Mouse (Mus musculus) erythroblast, adult 5-6 weeks (primary cell): ENCODE data around the gene Wasl. TPM values are rescaled to one million over a fixed set of nuclear protein-coding genes. Genes with fewer than 3 reads are reported as not detected.

Experiments used
- ATAC-seq: replicated peaks from 2 replicates; pipeline ENCODE4 v1.8.0; 2016; ENCODE audit warnings: moderate number of reproducible peaks, mild to moderate bottlenecking, moderate TSS enrichment, inconsistent platforms; ENCODE audit not compliant: poor library complexity, low FRiP score, severe bottlenecking
- total RNA-seq, 2 experiments: library from RNA; stranded (forward) in 1 of 2; stranded (reverse) in 1 of 2; fragments of 150-400 nt in 1 of 2; fragments of 200-764, 138-1000 nt in 1 of 2; gene quantifications; 2 replicates each; pipeline versions ENCODE4 v1.2.3 to v1.2.4; 2015 to 2017; ENCODE audit warnings: low replicate concordance in 2 of 2

The Wasl gene
- total RNA-seq, 2 experiments from 2014 or later: 13.1 to 18.8 TPM

GRCm38 (mm10) chr6:24607531-24607930 is 57.3 kb downstream of the Wasl start:
- no peak for ATAC-seq

- ATAC-seq: no peak
Observed at GRCm38 (mm10) chr6:24606512-24606911, 58.3 kb downstream of the Wasl start.

DNA sequence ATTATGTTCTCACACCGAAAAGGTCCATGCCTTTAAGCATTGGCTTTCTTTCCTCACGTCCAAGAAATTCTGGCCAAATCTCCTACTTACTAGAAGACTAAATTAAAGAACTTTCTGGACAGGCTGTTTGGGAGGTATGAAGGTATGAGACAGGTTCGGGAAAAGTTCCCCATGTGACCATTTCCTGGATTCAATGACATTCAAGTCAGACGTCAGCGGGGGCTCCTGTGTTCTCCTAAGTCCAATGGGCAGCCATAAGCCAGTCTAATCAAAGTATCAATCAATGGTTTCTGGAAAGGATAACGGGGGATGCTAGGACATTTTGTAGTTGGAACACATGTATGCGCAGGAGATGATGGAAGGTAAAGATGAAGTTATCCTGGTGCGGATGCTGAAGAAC is 59.2 kb downstream of the Wasl start:
- no peak for ATAC-seq

DNA sequence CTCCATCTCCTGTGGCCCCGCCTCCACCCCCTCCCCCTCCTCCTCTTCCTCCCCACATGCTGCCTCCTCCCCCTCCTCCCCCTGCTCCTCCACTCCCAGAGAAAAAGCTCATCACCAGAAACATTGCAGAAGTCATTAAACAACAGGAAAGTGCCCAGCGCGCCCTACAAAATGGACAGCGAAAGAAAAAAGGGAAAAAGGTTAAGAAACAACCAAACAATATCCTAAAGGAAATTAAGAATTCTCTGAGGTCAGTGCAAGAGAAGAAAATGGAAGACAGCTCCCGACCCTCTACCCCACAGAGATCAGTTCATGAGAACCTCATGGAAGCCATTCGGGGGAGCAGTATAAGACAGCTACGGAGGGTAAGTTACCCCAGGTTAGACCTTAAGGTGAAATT is 60.5 kb downstream of the Wasl start:
- ATAC-seq: no peak

DNA sequence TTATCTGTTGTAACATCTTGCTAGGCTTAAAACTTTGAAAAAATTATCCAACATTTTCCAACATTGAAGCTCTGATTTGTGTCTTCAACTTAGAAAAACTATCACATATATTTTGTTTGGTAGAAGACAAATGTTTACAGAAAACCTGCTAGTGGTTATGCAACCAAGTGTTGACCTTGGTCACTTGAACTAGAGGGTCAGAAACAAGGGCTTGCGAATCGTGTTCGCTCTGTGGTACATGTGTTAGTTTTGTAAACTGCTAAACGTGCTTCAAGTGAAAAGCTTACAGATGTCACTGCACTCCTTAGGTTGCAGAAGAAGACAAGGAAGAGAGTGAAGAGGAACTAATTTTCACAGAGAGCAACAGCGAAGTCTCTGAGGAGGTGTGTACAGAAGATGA is 61.8 kb downstream of the Wasl start:
- no peak for ATAC-seq

DNA sequence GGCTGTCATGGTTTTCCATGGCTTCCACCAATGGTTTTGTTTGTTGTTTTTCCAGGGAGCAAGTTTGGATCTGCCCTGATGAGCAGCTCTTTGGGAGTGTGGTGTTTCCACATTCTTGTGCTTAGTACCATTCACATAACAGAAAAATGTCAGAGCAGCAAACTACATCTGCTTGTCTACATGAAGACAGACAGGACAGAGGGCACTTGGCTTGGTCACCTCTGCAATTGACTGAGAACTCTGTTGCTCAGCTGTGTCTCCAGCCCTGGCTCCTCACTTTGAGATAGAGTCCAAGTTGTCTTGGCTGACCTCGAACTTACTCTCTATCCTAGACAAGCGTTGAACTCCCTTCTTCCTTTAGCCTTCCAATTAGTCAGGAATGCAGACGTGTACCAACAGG is 62.5 kb downstream of the Wasl start:
- ATAC-seq: no peak

- ATAC-seq: no peak
Observed at GRCm38 (mm10) chr6:24601668-24602067, 63.1 kb downstream of the Wasl start.

DNA sequence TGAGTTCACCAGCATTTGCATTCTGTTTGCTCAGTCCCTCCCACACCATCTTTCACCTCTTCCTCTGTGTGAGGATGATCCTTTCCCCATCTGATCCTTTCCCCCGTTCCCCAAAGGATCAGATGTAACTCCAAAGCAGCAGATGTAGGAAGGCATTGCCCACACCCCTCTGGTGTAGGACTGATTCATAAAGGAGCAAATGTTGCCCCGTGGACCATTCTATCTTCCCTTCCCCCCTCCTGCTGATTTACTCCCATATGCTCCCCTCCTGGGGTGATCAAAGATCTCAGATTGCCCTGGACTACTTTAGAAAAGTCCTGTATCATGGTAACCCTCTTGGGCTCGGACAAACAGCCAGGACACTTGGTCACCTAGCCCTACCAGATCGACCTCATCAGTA is 64.1 kb downstream of the Wasl start:
- no peak for ATAC-seq

DNA sequence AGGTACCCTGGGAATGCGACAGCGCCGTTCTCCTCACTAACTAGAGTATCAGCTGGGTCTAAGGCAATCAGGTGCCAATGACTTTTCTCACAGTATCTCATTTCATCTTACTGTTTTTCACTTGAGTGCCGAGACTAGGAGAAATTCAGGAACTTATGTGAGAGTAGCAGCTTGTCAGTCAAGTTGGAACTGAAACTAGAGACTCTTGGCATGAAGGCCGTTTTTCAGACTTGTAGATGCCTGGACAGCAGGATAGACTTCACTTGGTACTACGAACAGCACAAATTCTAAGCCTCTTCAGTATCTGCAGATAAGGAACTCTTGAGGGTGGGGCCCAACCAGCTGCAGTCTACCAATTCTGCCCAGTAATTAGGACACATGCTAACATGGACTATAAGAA is 64.7 kb downstream of the Wasl start:
- ATAC-seq: no peak

DNA sequence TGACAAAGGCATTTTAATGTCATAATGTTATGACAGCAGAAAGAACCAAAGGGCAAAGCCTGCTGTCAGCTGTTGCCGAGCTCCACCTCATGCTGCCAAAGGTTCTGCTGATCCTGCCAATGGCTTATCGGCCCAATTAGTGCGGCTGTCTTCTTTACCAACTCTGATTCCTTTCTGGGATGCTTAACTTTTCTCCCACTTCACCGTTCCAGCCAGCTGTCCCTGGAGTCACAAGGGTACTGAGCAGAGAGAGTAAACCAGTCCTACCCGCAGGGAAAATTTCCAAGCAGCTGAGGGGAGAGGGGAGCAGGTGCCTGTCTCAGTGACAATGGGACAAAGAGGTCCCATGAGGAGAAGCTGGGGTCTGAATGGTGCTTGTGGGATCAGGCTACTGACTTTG is 65.2 kb downstream of the Wasl start:
- no peak for ATAC-seq

- ATAC-seq: no peak
Observed at GRCm38 (mm10) chr6:24599179-24599578, 65.6 kb downstream of the Wasl start.

DNA sequence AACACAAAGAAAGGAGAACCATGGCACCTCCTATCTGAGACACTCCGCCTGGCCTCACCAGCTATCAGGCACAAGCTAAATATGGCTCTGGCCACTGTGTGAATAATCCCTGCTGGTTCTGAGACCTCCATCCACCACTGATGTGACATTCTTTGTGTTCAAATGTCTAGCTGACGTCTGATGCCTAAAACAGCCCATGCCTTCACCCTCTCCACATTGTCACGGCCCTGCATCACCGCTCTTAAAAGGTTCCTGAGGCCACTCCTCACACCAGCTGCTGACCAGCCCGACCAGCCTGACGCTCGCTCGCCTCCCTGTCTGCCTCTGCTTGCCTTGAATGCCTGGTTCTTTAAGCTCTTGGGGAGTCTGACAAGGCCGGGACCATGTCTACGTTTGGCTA is 67.3 kb downstream of the Wasl start, which contains the start of gene Lmod2:
TSS of gene Lmod2 (plus strand) at position 263 of the 400 bp plus-strand sequence.
- ATAC-seq: no peak

GRCm38 (mm10) chr6:24591525-24592218 is 73.1 kb downstream of the Wasl start:
- no peak for ATAC-seq

GRCm38 (mm10) chr6:24590282-24590681 is 74.5 kb downstream of the Wasl start:
- ATAC-seq: no peak

DNA sequence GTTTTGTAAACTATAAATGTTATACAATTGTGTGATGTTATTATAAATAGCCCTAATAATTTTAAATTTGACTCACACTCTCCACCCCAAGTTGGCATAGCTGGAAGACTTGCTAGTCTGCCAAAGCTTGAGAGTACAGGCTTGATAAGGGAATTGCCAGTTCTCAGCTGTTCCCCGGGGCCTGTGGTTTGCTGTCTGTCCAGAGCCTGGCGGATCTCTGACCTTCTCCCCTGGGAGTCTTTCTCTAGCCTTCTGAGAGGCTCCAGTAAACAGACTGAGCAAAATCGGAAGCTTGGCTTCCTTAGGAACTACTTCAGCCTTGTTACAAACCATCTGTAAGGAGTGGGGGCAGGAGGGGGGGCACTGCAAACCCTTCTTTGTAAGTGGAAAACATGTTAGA is 77.9 kb downstream of the Wasl start:
- ATAC-seq: no peak

GRCm38 (mm10) chr6:24585431-24586310 is 79.1 kb downstream of the Wasl start:
- ATAC-seq: no peak

- no peak for ATAC-seq
Observed at GRCm38 (mm10) chr6:24583456-24583855, 81.4 kb downstream of the Wasl start.

DNA sequence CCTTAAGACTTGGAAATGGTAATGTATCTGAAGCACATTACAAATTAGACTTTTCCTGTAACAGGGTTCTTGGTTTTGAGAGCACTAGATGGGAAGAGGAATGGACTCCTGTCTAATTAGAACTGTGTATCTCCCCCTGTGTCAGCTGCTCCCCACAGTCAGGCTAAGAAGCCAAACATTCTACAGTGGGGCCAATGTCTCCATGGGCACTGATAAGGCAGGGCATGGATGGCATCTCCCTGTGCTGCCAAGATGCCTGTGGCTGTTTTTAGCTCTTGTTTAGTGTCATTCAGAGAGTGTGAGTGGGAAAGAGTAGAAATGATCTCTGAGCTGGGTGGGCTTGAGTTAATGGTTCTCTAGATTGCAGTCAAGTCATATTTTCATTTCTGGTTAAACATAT is 91.5 kb downstream of the Wasl start:
- ATAC-seq: no peak

- no peak for ATAC-seq
Observed at GRCm38 (mm10) chr6:24572431-24572830, 92.4 kb downstream of the Wasl start.

DNA sequence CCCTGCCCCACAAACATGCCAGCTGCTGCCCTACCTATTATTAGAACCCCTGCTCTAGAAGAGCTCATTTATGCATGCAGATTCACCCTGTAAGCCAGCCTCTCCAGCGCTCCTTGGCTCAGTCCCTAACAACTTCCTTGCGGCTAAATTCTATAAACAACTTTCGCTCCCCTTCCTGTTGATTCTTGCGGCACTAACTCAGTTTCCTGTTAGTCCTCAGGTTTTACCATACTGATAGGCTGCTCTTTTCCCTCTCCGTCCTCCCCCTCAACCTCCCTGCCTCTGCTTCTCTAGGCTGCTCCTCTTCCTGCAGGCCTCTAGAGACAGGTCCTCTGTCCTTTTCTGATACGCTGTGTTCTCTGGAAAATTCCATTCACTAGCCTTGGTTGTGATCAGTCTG is 93.7 kb downstream of the Wasl start:
- no peak for ATAC-seq

GRCm38 (mm10) chr6:24570278-24570677 is 94.5 kb downstream of the Wasl start:
- no peak for ATAC-seq
